Mouse (Mus musculus) liver, adult 2 months (tissue): ENCODE measurements around the gene Pde4dip.

Experiments used
- CTCF ChIP-seq: fragments of 200-500 bp; IDR thresholded peaks from 2 replicates; pipeline ENCODE4 v1.5.1; 2011; ENCODE audit warnings: low read depth, low read length, control low read depth
- POLR2A ChIP-seq: fragments of 200-500 bp; IDR thresholded peaks from 2 replicates; pipeline ENCODE4 v1.6.1; 2011; ENCODE audit warnings: low read length, control low read depth; ENCODE audit not compliant: insufficient read depth; ENCODE audit errors: extremely low read depth

- TF ChIP-seq CTCF (peak; percentile 72), POLR2A (no peak)
Measured at GRCm38 (mm10) chr3:97654901-97655300, 233.6 kb downstream of the Pde4dip start.
